Mouse (Mus musculus) urinary bladder, postnatal 25 days (tissue): ENCODE measurements around the gene Slc9a8.

Experiments used
- DNase-seq: peaks from one replicate; pipeline ENCODE4 v3.0.0; 2022; ENCODE audit warnings: low spot score

The Slc9a8 gene

GRCm38 (mm10) chr2:167449331-167450275 lies 28.1 kb downstream of the Slc9a8 start:
- DNase-seq = no peak

- DNase-seq = no peak
These were observed 29.1 kb downstream of the Slc9a8 start for GRCm38 (mm10) chr2:167450647-167451046.

- no peak for DNase-seq
These were observed 32.3 kb downstream of the Slc9a8 start for GRCm38 (mm10) chr2:167453814-167454213.

- no peak for DNase-seq
These were observed 35.0 kb downstream of the Slc9a8 start for GRCm38 (mm10) chr2:167456361-167457020.

- DNase-seq = no peak
These were observed 35.7 kb downstream of the Slc9a8 start for GRCm38 (mm10) chr2:167457213-167457612.

- DNase-seq = no peak
These were observed 37.0 kb downstream of the Slc9a8 start for GRCm38 (mm10) chr2:167458548-167458947.

GRCm38 (mm10) chr2:167459071-167459865 lies 37.8 kb downstream of the Slc9a8 start:
- no peak for DNase-seq

- DNase-seq = peak; percentile 71
These were observed 41.4 kb downstream of the Slc9a8 start for GRCm38 (mm10) chr2:167462954-167463353.

GRCm38 (mm10) chr2:167463802-167464201 lies 42.3 kb downstream of the Slc9a8 start:
- no peak for DNase-seq

- no peak for DNase-seq
These were observed 44.4 kb downstream of the Slc9a8 start for GRCm38 (mm10) chr2:167465951-167466350.

GRCm38 (mm10) chr2:167467214-167467613 lies 45.7 kb downstream of the Slc9a8 start:
- no peak for DNase-seq

- no peak for DNase-seq
These were observed 46.9 kb downstream of the Slc9a8 start for GRCm38 (mm10) chr2:167468444-167468843.

GRCm38 (mm10) chr2:167470611-167471010 lies 49.1 kb downstream of the Slc9a8 start:
- DNase-seq = no peak

- DNase-seq = no peak
These were observed 50.1 kb downstream of the Slc9a8 start for GRCm38 (mm10) chr2:167471585-167471984.

- DNase-seq = no peak
These were observed 52.7 kb downstream of the Slc9a8 start for GRCm38 (mm10) chr2:167474218-167474617.

- no peak for DNase-seq
These were observed 54.1 kb downstream of the Slc9a8 start for GRCm38 (mm10) chr2:167475596-167475995.

- DNase-seq = no peak
These were observed 54.7 kb downstream of the Slc9a8 start for GRCm38 (mm10) chr2:167476200-167476688.

GRCm38 (mm10) chr2:167476762-167477161 lies 55.2 kb downstream of the Slc9a8 start:
- DNase-seq = no peak

GRCm38 (mm10) chr2:167478128-167478527 lies 56.6 kb downstream of the Slc9a8 start:
- DNase-seq = no peak

GRCm38 (mm10) chr2:167479501-167479900 lies 58.0 kb downstream of the Slc9a8 start:
- no peak for DNase-seq

GRCm38 (mm10) chr2:167482681-167483080 lies 61.2 kb downstream of the Slc9a8 start:
- DNase-seq = no peak
